Mouse (Mus musculus): Measurements from ENCODE around the gene Swap70.
"Not testable (repeated sequence)": the region's sequence is repeated elsewhere in the genome, so short reads cannot be mapped to it uniquely, and the experiment has no call there.

The Swap70 gene

GRCm38 (mm10) chr7:110221586-110222481 is at the start of gene Swap70:
Gene Swap70, plus strand, starts transcription at chr7:110221711.
- DNase-seq: peak; percentile 84 to 89

GRCm38 (mm10) chr7:110179208-110179607 is 42.3 kb upstream of the Swap70 start:
- DNase-seq: no peak

DNA sequence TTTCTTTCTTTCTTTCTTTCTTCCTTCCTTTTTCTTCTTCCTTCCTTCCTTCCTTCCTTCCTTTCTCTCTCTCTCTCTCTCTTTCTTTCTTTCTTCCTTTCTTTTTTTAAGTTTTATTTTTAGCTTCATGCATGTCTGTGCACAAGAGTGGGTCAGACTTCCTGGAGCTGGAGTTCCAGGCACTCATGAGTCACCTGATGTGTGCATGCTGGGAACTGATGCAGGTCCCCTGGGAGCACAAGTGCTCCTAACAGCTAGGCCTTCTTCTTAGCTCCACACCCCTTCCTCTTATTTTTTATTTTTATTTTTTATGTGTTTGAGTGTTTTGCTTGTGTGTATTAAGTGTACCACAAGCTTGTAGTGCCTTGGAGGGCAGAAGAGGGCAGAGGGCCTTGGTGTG is 40.9 kb upstream of the Swap70 start:
- no peak for DNase-seq

DNA sequence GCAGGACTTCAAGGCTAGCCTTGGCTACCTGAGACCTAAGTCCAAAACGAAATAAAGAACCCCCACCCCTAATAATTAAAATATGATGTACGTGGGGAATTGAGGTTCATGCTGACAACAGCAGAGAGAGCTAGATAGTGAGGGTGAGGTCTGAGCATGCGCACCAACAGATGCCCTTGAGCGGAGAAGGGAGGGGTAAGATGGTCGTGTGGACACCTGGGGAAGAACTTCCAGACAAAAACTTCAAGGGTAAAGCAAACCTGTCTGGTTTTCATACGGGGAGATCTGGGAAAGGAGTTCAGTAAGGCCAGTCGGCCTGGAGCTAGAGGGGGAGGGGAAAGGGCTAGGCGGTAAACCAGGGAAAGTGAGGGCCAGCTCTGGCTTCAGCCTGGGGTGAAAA is 40.1 kb upstream of the Swap70 start:
- DNase-seq: no peak

GRCm38 (mm10) chr7:110184608-110185007 is 36.9 kb upstream of the Swap70 start:
- no peak for DNase-seq

- no peak for DNase-seq
These were observed 31.6 kb upstream of the Swap70 start for GRCm38 (mm10) chr7:110189951-110190350.

DNA sequence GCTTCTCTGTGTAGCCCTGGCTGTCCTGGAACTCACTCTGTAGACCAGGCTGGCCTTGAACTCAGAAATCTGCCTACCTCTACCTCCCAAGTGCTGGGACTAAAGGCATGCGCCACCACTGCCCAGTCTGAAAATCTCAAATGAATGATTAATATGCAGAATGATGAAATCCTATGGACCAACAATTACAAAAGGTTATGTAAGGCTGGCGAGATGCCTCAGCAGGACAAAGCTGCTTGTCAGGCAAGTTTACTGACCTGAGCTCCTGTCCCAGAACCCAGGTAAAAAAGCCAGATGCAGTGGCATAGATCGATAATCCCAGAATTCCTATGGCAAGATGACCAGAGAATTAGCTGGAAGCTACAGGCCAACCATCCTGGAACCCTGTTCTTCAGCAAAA is 28.3 kb upstream of the Swap70 start:
- DNase-seq: no peak

DNA sequence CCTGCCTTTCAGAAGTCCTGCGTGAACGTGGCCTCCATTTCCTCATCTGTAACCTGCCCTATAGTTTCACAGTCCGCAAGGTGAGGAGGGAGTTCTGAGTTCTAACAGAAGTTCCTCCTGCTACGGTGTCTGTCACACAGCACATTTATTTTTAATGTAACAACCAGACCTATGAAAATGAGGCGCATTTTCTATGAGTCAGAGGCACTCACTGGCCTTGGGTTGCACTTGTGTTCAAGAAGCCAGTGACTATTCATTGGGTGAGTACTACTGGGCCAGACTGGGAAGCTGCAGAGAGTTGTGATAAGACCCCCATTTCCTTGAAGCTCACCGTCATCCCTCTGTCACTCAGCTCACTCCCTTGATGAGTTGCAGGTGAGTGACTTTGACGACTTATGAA is 24.3 kb upstream of the Swap70 start:
- DNase-seq: no peak

GRCm38 (mm10) chr7:110201933-110202332 is 19.6 kb upstream of the Swap70 start:
- no peak for DNase-seq

GRCm38 (mm10) chr7:110204208-110204607 is 17.3 kb upstream of the Swap70 start:
- no peak for DNase-seq

- DNase-seq: no peak
These were observed 13.2 kb upstream of the Swap70 start for GRCm38 (mm10) chr7:110208341-110208740.

DNA sequence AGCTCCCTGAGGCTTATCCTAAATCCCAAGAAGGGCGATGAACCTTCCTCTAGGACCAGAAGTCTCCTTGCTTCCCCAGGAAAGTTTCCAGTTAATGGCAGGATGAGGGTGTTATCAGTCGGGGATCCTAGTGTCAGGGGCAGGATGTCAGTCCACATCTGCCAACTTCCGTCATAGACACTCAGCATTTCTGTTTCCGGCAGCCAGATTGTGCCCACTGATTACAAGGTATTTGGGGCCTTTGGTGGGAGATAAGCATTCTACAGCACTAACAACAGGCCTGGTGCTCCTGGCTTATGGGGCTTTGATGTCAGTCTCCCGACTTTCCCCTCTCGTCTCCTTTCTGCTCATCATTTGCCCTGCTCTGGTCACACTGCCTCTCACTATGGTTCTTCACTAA is 12.1 kb upstream of the Swap70 start:
- no peak for DNase-seq

- no peak for DNase-seq
These were observed 10.5 kb upstream of the Swap70 start for GRCm38 (mm10) chr7:110211025-110211424.

DNA sequence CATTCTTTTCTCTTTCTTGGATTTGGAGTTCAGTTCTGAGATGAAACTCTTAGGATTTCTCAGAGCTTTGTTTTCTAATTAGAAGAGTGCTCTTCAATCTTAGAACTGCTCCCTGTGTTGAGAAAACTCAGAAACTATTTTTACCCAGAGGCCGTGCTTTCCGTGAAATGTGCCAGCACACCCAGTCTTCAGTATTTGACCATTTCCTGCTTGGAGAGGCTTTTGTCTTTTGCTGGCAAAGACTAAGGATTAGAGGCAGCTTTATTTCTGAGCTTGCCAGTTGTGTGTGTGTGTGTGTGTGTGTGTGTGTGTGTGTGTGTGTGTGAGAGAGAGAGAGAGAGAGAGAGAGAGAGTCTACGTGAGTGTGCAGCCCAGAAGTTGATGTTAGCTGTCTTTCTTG is 6.6 kb upstream of the Swap70 start:
- DNase-seq: no peak

DNA sequence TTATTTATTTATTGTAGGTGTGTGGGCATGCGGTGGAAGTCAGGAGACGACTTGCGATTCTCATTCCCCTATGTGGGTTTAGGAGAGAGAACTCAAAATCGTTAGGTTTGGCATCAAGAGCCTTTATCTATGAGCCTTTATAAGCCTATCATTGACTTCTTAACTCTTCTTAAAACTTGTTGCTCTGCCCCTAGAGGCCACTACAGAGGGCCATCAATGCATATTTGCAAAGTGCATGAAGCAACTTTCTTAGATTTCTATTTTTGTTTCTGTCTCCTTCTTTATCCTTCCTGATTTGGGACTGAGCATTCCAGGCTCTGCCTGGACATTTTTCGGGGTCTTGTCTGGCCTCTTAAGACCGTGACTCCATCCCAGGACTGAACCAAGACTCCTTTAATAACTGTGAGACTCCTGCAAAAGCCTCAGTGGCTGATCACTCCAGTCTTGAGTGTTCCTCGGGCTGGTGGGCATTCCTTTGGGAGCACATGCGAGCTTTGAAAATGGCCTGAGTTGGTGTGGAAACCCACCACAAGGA is 393 bp upstream of the Swap70 start:
- DNase-seq: no peak

- no peak for DNase-seq
These were observed 1.2 kb downstream of the Swap70 start for GRCm38 (mm10) chr7:110222583-110223182.

DNA sequence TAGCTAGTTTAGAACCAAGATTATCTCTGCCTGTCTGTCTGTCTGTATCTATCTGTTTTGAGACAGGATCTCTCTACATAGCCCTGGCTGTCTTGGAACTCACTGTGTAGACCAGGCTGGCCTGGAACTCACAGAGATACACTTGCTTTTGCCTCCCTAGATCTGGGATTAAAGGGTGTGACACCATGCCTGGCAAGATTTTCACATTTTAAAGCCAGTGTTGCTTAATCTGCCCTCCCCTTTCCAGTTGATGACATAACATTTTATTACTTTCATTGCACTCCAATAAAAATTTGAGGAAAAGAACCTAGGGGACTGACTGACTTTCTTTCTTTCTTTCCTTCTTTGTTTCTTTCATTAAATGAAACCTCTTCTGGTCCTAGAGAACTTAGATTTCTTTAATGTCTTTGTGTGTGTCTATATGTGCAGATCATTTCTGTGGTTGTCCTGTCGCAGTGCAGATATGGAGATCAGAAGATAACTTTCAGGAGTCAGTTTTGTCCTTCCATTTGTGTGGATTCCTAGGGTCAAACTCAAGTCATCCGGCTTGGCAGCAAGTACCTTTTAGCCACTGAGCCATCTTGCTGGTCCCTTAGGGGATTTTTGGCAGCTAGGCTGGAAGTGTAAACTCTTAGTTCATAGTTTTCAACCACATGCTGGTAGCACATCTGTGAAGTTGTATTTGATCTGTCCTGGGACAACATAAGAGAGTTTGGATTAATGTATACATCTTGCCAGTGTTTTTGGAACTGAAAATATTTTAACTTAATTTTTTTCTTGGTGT is 2.4 kb downstream of the Swap70 start:
- DNase-seq: no peak

DNA sequence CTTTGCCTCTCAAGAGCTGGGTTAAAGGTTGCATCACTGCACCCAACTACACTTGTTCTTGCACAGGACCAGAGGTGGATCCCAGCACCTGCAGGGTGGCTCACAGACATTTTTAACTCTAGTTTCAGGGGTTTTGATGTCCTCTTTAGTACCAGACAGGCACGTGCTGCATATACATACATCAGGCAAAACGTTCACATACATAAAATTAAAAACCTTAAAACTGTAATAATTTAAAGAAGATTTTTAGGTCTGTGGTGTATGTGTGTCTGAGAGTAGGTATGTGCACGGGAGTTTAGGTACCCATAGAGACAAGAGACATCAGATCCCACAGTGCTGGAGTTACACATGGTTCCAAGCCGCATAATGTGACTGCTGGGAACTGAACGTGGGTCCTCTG is 5.0 kb downstream of the Swap70 start:
- DNase-seq: no peak

DNA sequence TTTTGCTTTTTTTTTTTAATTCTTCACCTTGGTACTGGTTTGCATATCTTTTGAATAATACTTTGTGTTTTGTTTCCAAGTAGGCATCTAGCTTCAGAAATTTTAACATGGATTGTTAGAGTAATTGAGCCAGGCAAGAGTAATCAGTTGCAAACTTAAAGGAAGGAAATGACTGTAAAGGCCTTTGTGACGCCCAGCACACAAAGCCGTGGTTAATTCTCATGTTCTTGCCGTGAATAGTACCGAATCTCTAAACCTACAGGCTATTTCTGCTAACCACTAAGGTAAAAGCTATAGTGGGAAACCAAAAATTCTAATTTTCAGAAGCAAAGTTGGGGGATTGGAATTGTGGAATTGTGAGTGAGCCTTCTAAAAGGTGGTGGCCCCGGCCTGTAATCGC is 8.5 kb downstream of the Swap70 start:
- no peak for DNase-seq

GRCm38 (mm10) chr7:110231127-110231526 is 9.6 kb downstream of the Swap70 start:
- not testable (repeated sequence) for DNase-seq

DNA sequence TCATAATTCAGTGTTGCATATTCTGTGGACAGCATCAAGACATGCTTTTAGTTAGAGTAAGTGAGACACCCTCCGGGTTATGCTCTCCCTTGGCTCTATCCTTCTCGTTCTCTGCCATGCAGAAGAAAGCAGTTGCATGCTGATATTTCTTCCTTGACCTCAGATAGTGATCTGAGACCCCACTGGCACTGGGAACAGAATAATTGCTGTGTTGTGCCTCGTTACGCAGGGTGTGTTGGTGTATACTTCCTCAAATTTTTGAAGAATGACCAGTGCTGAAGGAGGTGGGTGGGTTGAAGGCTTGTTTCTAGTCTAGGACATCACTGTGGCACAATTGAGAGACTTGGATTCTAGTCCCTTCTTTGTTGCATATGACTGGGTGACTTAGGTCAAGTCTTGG is 14.6 kb downstream of the Swap70 start:
- DNase-seq: no peak

DNA sequence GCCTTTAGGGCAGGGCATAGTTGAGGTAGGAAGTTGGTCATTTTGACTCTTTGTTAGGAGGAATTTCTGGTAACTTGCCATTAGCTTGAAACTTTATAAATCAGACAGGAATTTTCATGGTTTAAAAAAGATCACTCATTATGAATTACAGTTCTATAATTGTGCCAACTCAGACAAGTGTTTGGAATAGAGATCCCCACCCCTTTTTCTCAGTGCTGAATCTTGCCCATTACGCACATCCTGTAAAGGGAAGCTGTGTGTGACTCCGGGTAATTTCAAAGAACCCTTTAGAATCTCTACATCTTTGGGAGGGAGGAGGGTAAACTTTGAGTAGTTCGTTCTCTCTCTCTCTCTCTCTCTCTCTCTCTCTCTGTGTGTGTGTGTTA is 15.9 kb downstream of the Swap70 start:
- DNase-seq: no peak

- no peak for DNase-seq
These were observed 16.4 kb downstream of the Swap70 start for GRCm38 (mm10) chr7:110237837-110238451.

All from spleen, adult 18-20 months (tissue).